Mouse (Mus musculus) heart, embryonic 11.5 days (tissue): ENCODE results near the gene Chac1. TPM values are rescaled to one million over a fixed set of nuclear protein-coding genes. Genes with fewer than 3 reads are reported as not detected.

Experiments
- ATAC-seq: fragments of 200-750 bp; cut with Nextera tagmentation; replicated peaks from 2 replicates; pipeline ENCODE4 v1.8.0; 2017; ENCODE audit warnings: moderate library complexity; ENCODE audit not compliant: insufficient number of reproducible peaks, low FRiP score, low TSS enrichment
- H3K27ac ChIP-seq: fragments of 300-500 bp; sonication (generic); 2 replicates; pipeline ENCODE4 v1.5.1; 2014; ENCODE audit warnings: mild to moderate bottlenecking, low read depth, low read length
- H3K27me3 ChIP-seq: fragments of 300-500 bp; sonication (generic); 2 replicates; pipeline ENCODE4 v1.6.1; 2014; ENCODE audit warnings: mild to moderate bottlenecking, low read length, mixed read lengths; ENCODE audit not compliant: control insufficient read depth, insufficient read depth
- H3K36me3 ChIP-seq: fragments of 300-500 bp; sonication (generic); 2 replicates; pipeline ENCODE4 v1.6.1; 2014; ENCODE audit warnings: mild to moderate bottlenecking, low read length, moderate library complexity, mixed read lengths; ENCODE audit not compliant: control insufficient read depth, insufficient read depth
- H3K4me1 ChIP-seq: fragments of 300-500 bp; sonication (generic); 2 replicates; pipeline ENCODE4 v1.6.1; 2014; ENCODE audit warnings: low read length; ENCODE audit not compliant: control insufficient read depth, insufficient read depth
- H3K4me2 ChIP-seq: fragments of 300-500 bp; sonication (generic); 2 replicates; pipeline ENCODE4 v1.6.1; 2014; ENCODE audit warnings: mild to moderate bottlenecking, moderate library complexity
- H3K4me3 ChIP-seq: fragments of 300-500 bp; sonication (generic); 2 replicates; pipeline ENCODE4 v1.5.1; 2014; ENCODE audit warnings: low read depth, low read length
- H3K9ac ChIP-seq: fragments of 300-500 bp; sonication (generic); 2 replicates; pipeline ENCODE4 v1.6.1; 2014; ENCODE audit warnings: mild to moderate bottlenecking, low read depth, low read length, moderate library complexity
- H3K9me3 ChIP-seq: fragments of 300-500 bp; sonication (generic); replicated peaks from 2 replicates; pipeline ENCODE4 v1.6.1; 2016; ENCODE audit warnings: low read length; ENCODE audit not compliant: control insufficient read depth
- WGBS: fragments of 180-500 bp; shearing (Covaris S2); extraction: QIAGEN DNeasy Blood & Tissue Kit; methylation state at CpG from one replicate; pipeline ENCODE4 v1.1.7; 2014; ENCODE audit not compliant: insufficient replicate concordance; 5-methylcytosine and 5-hydroxymethylcytosine counted together
- polyA plus RNA-seq: library from polyadenylated mRNA; unstranded; fragments of >200 nt; fragmentation: Nextera tagmentation; extraction: Ambion mirVana; gene quantifications from 2 replicates; pipeline ENCODE4 v1.2.1, GENCODE M21; 2014

Gene Chac1
- 0.35 and 0.74 TPM in 2 replicates for polyA plus RNA-seq

DNA sequence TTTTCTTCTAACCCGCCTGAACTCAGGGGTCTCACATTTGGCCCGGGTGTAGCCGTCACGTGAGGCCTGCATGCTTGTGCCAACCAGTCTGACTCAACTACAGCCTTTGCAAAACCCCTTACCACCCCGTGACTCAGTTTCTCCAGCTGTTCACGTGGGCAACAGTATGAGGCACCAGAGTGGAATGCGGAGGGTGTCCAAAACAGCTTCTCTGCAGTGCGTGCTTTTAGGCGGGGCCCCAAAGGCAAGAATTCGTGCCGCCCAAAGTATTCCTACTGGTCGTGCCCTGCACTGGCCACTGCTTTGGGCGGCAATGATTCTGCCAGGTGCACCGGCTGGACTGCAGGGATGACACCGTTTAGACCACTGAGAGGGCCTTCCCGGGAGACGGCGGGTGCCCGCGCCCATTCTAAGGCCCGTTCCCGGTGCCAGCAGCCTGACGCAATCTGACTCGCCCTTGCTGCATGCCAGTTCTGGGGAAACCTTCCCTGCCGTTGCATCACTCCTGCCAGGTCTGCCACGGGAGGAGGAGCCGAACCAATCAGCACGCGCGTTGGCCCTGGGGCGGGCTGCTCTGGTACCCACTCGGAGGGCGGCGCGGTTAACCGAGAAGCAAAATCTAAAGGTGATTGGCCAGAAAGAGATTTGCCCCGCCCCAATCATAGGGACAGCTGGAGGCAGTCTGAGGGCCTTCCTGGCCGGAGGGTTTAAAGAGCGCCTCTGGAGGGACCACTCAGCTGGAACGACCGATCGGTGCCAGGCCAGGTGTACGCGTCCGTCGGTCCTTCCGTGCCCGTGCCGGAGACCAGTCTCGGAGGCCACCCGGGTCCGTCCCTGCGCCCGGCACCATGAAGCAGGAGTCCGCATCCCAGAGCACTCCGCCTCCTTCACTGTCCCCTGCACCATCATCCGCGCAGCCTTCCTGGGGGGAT is at the start of gene Chac1:
Gene Chac1 (plus strand): TSS at position 675 of the 932 bp plus-strand sequence.
- H3K36me3 ChIP-seq = no peaks in the 10 kb centered on the region
- H3K4me3 ChIP-seq = peak within 1 kb of the TSS; percentile 44
- no peak within 1 kb of the TSS for H3K27ac ChIP-seq
- WGBS = 5% methylated on average over 58 of the region's 58 CpGs
- peak within 1 kb of the TSS; percentile 18 for H3K9ac ChIP-seq
- ATAC-seq = peak; percentile 83
- no peaks in the 10 kb centered on the region for H3K4me1 ChIP-seq
- H3K4me2 ChIP-seq = peak within 1 kb of the TSS; percentile 65
- peaks cover 25% of the 10 kb centered on the region for H3K27me3 ChIP-seq
- no peaks in the 10 kb centered on the region for H3K9me3 ChIP-seq

DNA sequence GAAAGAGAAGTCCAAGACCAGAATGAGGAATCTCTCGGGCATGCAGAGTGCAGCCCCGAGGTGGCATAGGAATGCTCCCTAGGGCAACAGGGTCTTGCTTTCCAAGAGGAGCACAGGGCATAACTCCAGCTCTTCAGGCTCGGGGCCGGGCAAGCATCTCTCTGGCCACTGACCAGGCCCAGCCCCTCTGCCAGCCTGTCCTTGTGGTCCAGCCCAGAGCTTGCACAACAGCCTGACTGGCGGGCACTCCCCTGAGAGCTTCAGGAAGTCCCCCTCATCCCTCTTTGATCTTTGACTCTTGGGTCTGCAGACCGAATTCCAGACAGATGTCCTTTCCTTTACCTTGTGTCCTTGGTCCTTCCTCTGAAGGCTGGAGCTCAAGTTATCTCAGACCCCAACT is 48.2 kb upstream of the Chac1 start:
- peaks cover 5% of the 10 kb centered on the region; the same call in 1 of the 2 replicates for H3K36me3 ChIP-seq
- peaks cover 29% of the 10 kb centered on the region for H3K4me1 ChIP-seq
- H3K4me3 ChIP-seq = no peak overlapping the region
- WGBS = 57% methylated on average over 6 of the region's 6 CpGs
- no peak overlapping the region for H3K27ac ChIP-seq
- no peak overlapping the region for H3K9ac ChIP-seq
- H3K27me3 ChIP-seq = no peaks in the 10 kb centered on the region
- no peaks in the 10 kb centered on the region for H3K9me3 ChIP-seq
- no peak for ATAC-seq
- no peak overlapping the region for H3K4me2 ChIP-seq

DNA sequence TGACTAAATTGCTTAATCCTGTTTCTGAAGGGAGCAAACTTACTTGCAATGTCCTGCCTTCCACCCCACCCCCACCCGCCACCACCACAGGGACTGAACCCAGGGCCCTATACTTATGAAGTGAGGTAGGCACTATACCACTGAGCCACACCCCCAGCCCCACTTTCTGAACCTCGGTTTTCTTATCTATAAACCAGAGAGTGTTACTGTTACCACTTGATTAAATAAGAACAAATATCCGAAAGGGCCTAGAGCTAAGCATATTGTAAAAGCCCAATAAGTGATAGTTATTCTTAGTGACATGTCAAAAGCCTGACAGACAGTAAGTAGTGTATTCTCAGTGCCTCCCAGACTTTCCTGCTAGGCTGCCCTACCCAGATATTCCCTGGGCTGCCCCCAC is 46.6 kb upstream of the Chac1 start:
- Histone ChIP-seq H3K9ac (no peak overlapping the region), H3K9me3 (no peaks in the 10 kb centered on the region), H3K27me3 (no peaks in the 10 kb centered on the region), H3K27ac (no peak overlapping the region), H3K36me3 (no peaks in the 10 kb centered on the region), H3K4me3 (no peak overlapping the region), H3K4me1 (peaks cover 29% of the 10 kb centered on the region), H3K4me2 (no peak overlapping the region)
- ATAC-seq = no peak
- 36% methylated on average over 3 of the region's 3 CpGs for WGBS

DNA sequence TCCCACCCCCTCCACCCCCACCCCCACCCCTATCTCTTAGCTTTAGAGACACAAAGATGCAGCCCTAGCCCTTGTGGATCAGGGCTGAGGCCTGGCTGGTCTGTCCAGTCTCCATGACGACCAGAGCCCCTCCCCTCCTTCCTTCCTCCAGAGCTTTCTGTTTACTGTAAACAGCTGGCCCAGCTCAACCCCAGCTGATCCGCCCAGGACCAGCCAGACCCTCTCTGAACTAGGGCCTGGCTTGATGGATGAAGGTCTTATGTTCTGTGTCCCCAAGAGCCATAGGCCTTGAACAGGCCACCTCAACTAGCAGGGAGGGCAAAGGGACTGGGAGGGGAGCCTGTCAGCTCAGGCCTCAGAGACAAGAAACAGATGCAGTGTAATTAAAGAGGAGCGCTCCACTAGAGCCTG is 46.2 kb upstream of the Chac1 start:
- WGBS = 18% methylated on average over 3 of the region's 3 CpGs
- ATAC-seq = 0 out of 2 replicates have a peak, but pooled peaks have one; percentile 18
- no peak overlapping the region for H3K9ac ChIP-seq

GRCm38 (mm10) chr2:119311544-119311943 is 39.5 kb upstream of the Chac1 start:
- no peak overlapping the region for H3K9ac ChIP-seq
- H3K4me3 ChIP-seq = no peak overlapping the region
- H3K27me3 ChIP-seq = peaks cover 4% of the 10 kb centered on the region; the same call in 1 of the 2 replicates
- peaks cover 6% of the 10 kb centered on the region; the same call in 1 of the 2 replicates for H3K4me1 ChIP-seq
- no peak overlapping the region for H3K4me2 ChIP-seq
- no peaks in the 10 kb centered on the region for H3K9me3 ChIP-seq
- no peak for ATAC-seq
- 39% methylated on average over 12 of the region's 12 CpGs for WGBS
- no peaks in the 10 kb centered on the region for H3K36me3 ChIP-seq
- H3K27ac ChIP-seq = peak overlapping the region; percentile 24; the same call in 1 of the 2 replicates

More for the DNA sequence above, 46.2 kb upstream of the Chac1 start:
- H3K27me3 ChIP-seq = no peaks in the 10 kb centered on the region
- peaks cover 29% of the 10 kb centered on the region for H3K4me1 ChIP-seq
- H3K9me3 ChIP-seq = no peaks in the 10 kb centered on the region
- H3K36me3 ChIP-seq = no peaks in the 10 kb centered on the region
- H3K4me2 ChIP-seq = no peak overlapping the region
- H3K4me3 ChIP-seq = no peak overlapping the region
- peak overlapping the region; percentile 6; the same call in 1 of the 2 replicates for H3K27ac ChIP-seq

- no peaks in the 10 kb centered on the region for H3K36me3 ChIP-seq
- no peak overlapping the region for H3K4me2 ChIP-seq
- peaks cover 4% of the 10 kb centered on the region; the same call in 1 of the 2 replicates for H3K27me3 ChIP-seq
- no peak overlapping the region for H3K27ac ChIP-seq
- H3K4me1 ChIP-seq = peaks cover 6% of the 10 kb centered on the region; the same call in 1 of the 2 replicates
- H3K9ac ChIP-seq = no peak overlapping the region
- 63% methylated on average over 2 of the region's 2 CpGs for WGBS
- peak; percentile 20; the same call in 1 of the 2 replicates for ATAC-seq
- no peak overlapping the region for H3K4me3 ChIP-seq
- no peaks in the 10 kb centered on the region for H3K9me3 ChIP-seq
Observed at GRCm38 (mm10) chr2:119312380-119312958, 38.6 kb upstream of the Chac1 start.

DNA sequence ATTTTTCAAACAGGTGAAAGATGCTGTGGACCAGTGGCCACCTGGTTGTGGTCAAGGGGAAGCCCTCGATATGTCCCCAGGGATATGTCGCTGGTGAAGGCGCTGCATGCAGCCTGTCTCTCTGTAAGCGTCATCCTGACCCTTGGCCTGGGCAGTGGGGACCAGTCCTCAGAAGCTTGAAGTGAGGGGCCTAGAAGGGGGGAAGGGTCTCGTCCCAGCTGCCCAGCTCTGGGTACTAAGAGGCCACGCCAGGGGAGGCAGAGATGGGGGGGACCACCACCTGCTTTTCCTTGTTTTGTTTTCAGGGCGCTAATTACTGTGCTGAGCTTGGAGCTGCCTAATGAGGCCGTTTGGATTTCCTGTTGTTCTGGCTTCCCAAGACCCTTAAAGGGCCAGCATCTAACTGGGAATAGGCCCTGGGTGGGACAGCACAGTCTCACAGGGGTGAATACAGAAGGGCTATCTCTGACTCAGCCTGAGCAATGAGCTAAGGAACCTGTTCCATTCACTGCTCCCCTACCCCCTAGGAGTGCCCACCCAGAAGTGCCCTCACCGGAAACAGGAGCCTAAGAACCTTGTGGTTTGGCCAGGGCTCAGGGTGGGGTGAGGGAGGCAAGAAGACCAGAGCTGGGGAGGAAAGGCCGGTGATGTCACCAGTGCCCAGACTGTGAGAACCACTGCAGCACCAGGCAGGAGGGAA is 37.1 kb upstream of the Chac1 start:
- no peak for ATAC-seq
- no peak overlapping the region for H3K4me2 ChIP-seq

DNA sequence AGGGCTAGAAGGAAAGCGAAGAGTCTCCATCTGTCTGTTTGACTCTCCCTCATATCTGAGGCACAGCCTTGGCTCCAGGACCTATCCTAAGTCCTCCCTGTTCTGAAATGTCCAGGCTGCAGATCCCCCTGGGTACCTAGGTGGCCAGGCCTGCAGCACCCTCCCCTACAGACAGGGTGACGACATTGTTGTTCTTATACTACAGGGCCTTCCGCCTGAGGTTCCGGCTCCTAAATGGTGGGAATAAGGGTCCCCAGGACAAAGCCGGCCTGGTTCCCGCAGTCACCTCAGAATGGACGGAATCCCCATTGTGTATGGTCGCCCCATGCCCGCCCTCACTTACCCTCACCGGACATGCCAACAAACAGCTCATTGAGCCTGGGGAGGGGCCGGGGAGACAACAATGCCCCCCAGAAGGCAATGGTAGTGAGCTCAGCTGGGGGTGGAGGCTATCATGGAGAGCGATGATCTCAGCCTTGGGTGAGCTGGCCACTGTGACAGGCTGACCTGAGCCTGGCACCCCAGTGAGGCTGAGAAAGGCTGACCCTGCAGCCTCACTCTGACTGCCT is 36.2 kb upstream of the Chac1 start:
- ATAC-seq = no peak; the same call in 1 of the 2 replicates
- H3K27me3 ChIP-seq = peaks cover 7% of the 10 kb centered on the region; the same call in 1 of the 2 replicates
- no peaks in the 10 kb centered on the region for H3K36me3 ChIP-seq
- no peak overlapping the region for H3K4me3 ChIP-seq
- no peaks in the 10 kb centered on the region for H3K9me3 ChIP-seq
- H3K9ac ChIP-seq = no peak overlapping the region
- H3K27ac ChIP-seq = no peak overlapping the region
- no peak overlapping the region for H3K4me2 ChIP-seq
- 64% methylated on average over 12 of the region's 12 CpGs for WGBS
- peaks cover 6% of the 10 kb centered on the region; the same call in 1 of the 2 replicates for H3K4me1 ChIP-seq

More for the DNA sequence above, 37.1 kb upstream of the Chac1 start:
- no peak overlapping the region for H3K4me3 ChIP-seq
- WGBS = 31% methylated on average over 10 of the region's 10 CpGs
- H3K4me1 ChIP-seq = peaks cover 6% of the 10 kb centered on the region; the same call in 1 of the 2 replicates
- H3K9ac ChIP-seq = no peak overlapping the region
- H3K27me3 ChIP-seq = peaks cover 7% of the 10 kb centered on the region; the same call in 1 of the 2 replicates
- no peaks in the 10 kb centered on the region for H3K36me3 ChIP-seq
- H3K9me3 ChIP-seq = no peaks in the 10 kb centered on the region
- H3K27ac ChIP-seq = no peak overlapping the region
